Mouse (Mus musculus): ENCODE measurements around the gene Hrg. TPM values are rescaled to one million over a fixed set of nuclear protein-coding genes. Genes with fewer than 3 reads are reported as not detected.

Gene Hrg
- 0.15 TPM in 1 of 2 replicates, not detected in the other for polyA plus RNA-seq (2016; fragmentation: Nextera tagmentation; extraction: Ambion mirVana)

- Histone ChIP-seq H3K4me3 (no peak within 1 kb of the TSS), H3K27me3 (ENCODE audit: insufficient read depth, poor library complexity, severe bottlenecking) (no peaks in the 10 kb centered on the region), H3K36me3 (no peaks in the 10 kb centered on the region), H3K4me1 (replicated peaks) (peaks cover 10% of the 10 kb centered on the region), H3K9me3 (no peaks in the 10 kb centered on the region), H3K27ac (no peak within 1 kb of the TSS)
- DNase-seq (ENCODE audit: low spot score) = no peak
- 94% methylated on average over 6 of the region's 6 CpGs for WGBS
Observed at GRCm38 (mm10) chr16:22950840-22951395, at the start of gene Hrg. Gene Hrg (plus strand): TSS chr16:22951072.

GRCm38 (mm10) chr16:22901326-22901725, 49.5 kb upstream of the Hrg start:
- Histone ChIP-seq H3K4me3 (no peak overlapping the region), H3K9me3 (no peaks in the 10 kb centered on the region), H3K36me3 (no peaks in the 10 kb centered on the region), H3K27me3 (ENCODE audit: insufficient read depth, poor library complexity, severe bottlenecking) (no peaks in the 10 kb centered on the region), H3K27ac (no peak overlapping the region), H3K4me1 (replicated peaks) (no peaks in the 10 kb centered on the region)
- no peak for DNase-seq (ENCODE audit: low spot score)
- WGBS = 82% methylated on average over 3 of the region's 3 CpGs

- no peaks in the 10 kb centered on the region for H3K4me1 ChIP-seq (replicated peaks)
- no peak for DNase-seq (ENCODE audit: low spot score)
- H3K27me3 ChIP-seq (ENCODE audit: insufficient read depth, poor library complexity, severe bottlenecking) = no peaks in the 10 kb centered on the region
- H3K36me3 ChIP-seq = no peaks in the 10 kb centered on the region
- no peaks in the 10 kb centered on the region for H3K9me3 ChIP-seq
- no peak overlapping the region for H3K4me3 ChIP-seq
- no peak overlapping the region for H3K27ac ChIP-seq
- WGBS = 94% methylated on average over 6 of the region's 6 CpGs
Observed at GRCm38 (mm10) chr16:22909290-22909689, 41.6 kb upstream of the Hrg start.

GRCm38 (mm10) chr16:22911986-22912385, 38.9 kb upstream of the Hrg start:
- Histone ChIP-seq H3K36me3 (no peaks in the 10 kb centered on the region), H3K27ac (no peak overlapping the region), H3K4me1 (replicated peaks) (no peaks in the 10 kb centered on the region), H3K27me3 (ENCODE audit: insufficient read depth, poor library complexity, severe bottlenecking) (no peaks in the 10 kb centered on the region), H3K9me3 (no peaks in the 10 kb centered on the region), H3K4me3 (no peak overlapping the region)
- 91% methylated on average over 3 of the region's 3 CpGs for WGBS
- DNase-seq (ENCODE audit: low spot score) = no peak

- no peaks in the 10 kb centered on the region for H3K27me3 ChIP-seq (ENCODE audit: insufficient read depth, poor library complexity, severe bottlenecking)
- WGBS = 84% methylated on average over 6 of the region's 6 CpGs
Observed at GRCm38 (mm10) chr16:22912886-22913285, 38.0 kb upstream of the Hrg start.

GRCm38 (mm10) chr16:22914276-22914675, 36.6 kb upstream of the Hrg start:
- no peak for DNase-seq (ENCODE audit: low spot score)
- Histone ChIP-seq H3K4me1 (replicated peaks) (no peaks in the 10 kb centered on the region), H3K27ac (no peak overlapping the region), H3K27me3 (ENCODE audit: insufficient read depth, poor library complexity, severe bottlenecking) (no peaks in the 10 kb centered on the region), H3K36me3 (no peaks in the 10 kb centered on the region), H3K4me3 (no peak overlapping the region), H3K9me3 (no peaks in the 10 kb centered on the region)

More at GRCm38 (mm10) chr16:22912886-22913285, 38.0 kb upstream of the Hrg start:
- H3K27ac ChIP-seq = no peak overlapping the region
- H3K36me3 ChIP-seq = no peaks in the 10 kb centered on the region
- H3K4me1 ChIP-seq (replicated peaks) = no peaks in the 10 kb centered on the region
- H3K9me3 ChIP-seq = no peaks in the 10 kb centered on the region
- no peak overlapping the region for H3K4me3 ChIP-seq
- DNase-seq (ENCODE audit: low spot score) = no peak

- Histone ChIP-seq H3K9me3 (no peaks in the 10 kb centered on the region), H3K4me1 (replicated peaks) (no peaks in the 10 kb centered on the region; the same call in 1 of the 2 replicates), H3K27ac (no peak within 1 kb of the TSS), H3K36me3 (no peaks in the 10 kb centered on the region), H3K4me3 (no peak within 1 kb of the TSS), H3K27me3 (ENCODE audit: insufficient read depth, poor library complexity, severe bottlenecking) (no peaks in the 10 kb centered on the region)
- 93% methylated on average over 5 of the region's 5 CpGs for WGBS
- DNase-seq (ENCODE audit: low spot score) = no peak
Observed at GRCm38 (mm10) chr16:22918034-22918433, 32.8 kb upstream of the Hrg start, which contains the start of gene Fetub. Gene Fetub (plus strand): TSS chr16:22918334.

- H3K4me1 ChIP-seq (replicated peaks) = no peaks in the 10 kb centered on the region; the same call in 1 of the 2 replicates
- H3K9me3 ChIP-seq = no peaks in the 10 kb centered on the region
- no peak for DNase-seq (ENCODE audit: low spot score)
- H3K4me3 ChIP-seq = no peak overlapping the region
- no peaks in the 10 kb centered on the region for H3K36me3 ChIP-seq
- 76% methylated on average over 15 of the region's 15 CpGs for WGBS
- H3K27ac ChIP-seq = no peak overlapping the region
- H3K27me3 ChIP-seq (ENCODE audit: insufficient read depth, poor library complexity, severe bottlenecking) = no peaks in the 10 kb centered on the region
Observed at GRCm38 (mm10) chr16:22918664-22919312, 32.1 kb upstream of the Hrg start.

- WGBS = 68% methylated on average over 18 of the region's 18 CpGs
Observed at GRCm38 (mm10) chr16:22919971-22920854, 30.7 kb upstream of the Hrg start.

GRCm38 (mm10) chr16:22921761-22922160, 29.1 kb upstream of the Hrg start:
- no peaks in the 10 kb centered on the region; the same call in 1 of the 2 replicates for H3K4me1 ChIP-seq (replicated peaks)
- DNase-seq (ENCODE audit: low spot score) = no peak
- no peak overlapping the region for H3K4me3 ChIP-seq
- H3K9me3 ChIP-seq = no peaks in the 10 kb centered on the region
- no peaks in the 10 kb centered on the region for H3K36me3 ChIP-seq
- 94% methylated on average over 5 of the region's 5 CpGs for WGBS
- no peaks in the 10 kb centered on the region for H3K27me3 ChIP-seq (ENCODE audit: insufficient read depth, poor library complexity, severe bottlenecking)
- no peak overlapping the region for H3K27ac ChIP-seq

More at GRCm38 (mm10) chr16:22919971-22920854, 30.7 kb upstream of the Hrg start:
- Histone ChIP-seq H3K27ac (no peak overlapping the region), H3K9me3 (no peaks in the 10 kb centered on the region), H3K27me3 (ENCODE audit: insufficient read depth, poor library complexity, severe bottlenecking) (no peaks in the 10 kb centered on the region), H3K4me1 (replicated peaks) (no peaks in the 10 kb centered on the region; the same call in 1 of the 2 replicates), H3K4me3 (no peak overlapping the region), H3K36me3 (no peaks in the 10 kb centered on the region)
- DNase-seq (ENCODE audit: low spot score) = no peak

GRCm38 (mm10) chr16:22922433-22922832, 28.4 kb upstream of the Hrg start:
- whole genome bisulfite sequencing = 84% methylated on average over 4 of the region's 4 CpGs
- DNase-seq (ENCODE audit: low spot score) = no peak
- no peak overlapping the region for H3K4me3 ChIP-seq
- no peaks in the 10 kb centered on the region; the same call in 1 of the 2 replicates for H3K4me1 ChIP-seq (replicated peaks)
- H3K36me3 ChIP-seq = no peaks in the 10 kb centered on the region
- no peaks in the 10 kb centered on the region for H3K9me3 ChIP-seq
- H3K27ac ChIP-seq = no peak overlapping the region
- H3K27me3 ChIP-seq (ENCODE audit: insufficient read depth, poor library complexity, severe bottlenecking) = no peaks in the 10 kb centered on the region

- H3K9me3 ChIP-seq = no peaks in the 10 kb centered on the region
- no peak overlapping the region for H3K27ac ChIP-seq
- 71% methylated on average over 6 of the region's 6 CpGs for WGBS
- DNase-seq (ENCODE audit: low spot score) = no peak
- no peaks in the 10 kb centered on the region for H3K4me1 ChIP-seq (replicated peaks)
- no peak overlapping the region for H3K4me3 ChIP-seq
- no peaks in the 10 kb centered on the region for H3K36me3 ChIP-seq
- no peaks in the 10 kb centered on the region for H3K27me3 ChIP-seq (ENCODE audit: insufficient read depth, poor library complexity, severe bottlenecking)
Observed at GRCm38 (mm10) chr16:22929575-22929974, 21.3 kb upstream of the Hrg start.
